Mouse (Mus musculus) regulatory T cell (primary cell): ENCODE data around the gene Gm19426.

ENCODE experiments used
- in situ Hi-C: fragments of 300-600 bp; cut with MboI, MseI; formaldehyde crosslinking; loops from one replicate; pipeline ENCODE4 v1.15.1; 2025; ENCODE audit warnings: high pct_unique_total_duplicates

The Gm19426 gene

DNA sequence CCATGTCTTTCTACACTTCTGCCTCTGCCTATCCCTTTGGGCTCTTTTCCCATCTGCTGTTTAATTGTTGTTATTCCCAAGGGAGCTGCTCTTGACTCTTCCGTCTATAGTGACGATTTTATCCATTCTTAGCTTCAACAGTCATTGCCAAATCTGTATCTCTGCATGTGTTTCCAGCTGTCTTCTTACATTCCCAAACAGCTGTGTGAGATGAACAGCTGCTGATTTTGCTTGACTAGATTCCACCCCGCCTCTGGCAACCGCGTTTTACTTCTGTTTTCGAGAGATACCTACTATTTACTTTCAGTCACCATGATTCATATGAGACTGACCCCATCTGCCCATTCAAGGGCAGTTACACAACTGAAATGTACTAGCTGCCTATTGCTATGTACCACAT, 6.7 kb upstream of the Gm19426 start:
- in situ Hi-C loops, result no loop called here

- in situ Hi-C loops, result no loop called here
Observed at GRCm38 (mm10) chr2:84744126-84744525, 671 bp upstream of the Gm19426 start.

- in situ Hi-C loops, result no loop called here
Observed at GRCm38 (mm10) chr2:84742451-84743283, 788 bp downstream of the Gm19426 start.

DNA sequence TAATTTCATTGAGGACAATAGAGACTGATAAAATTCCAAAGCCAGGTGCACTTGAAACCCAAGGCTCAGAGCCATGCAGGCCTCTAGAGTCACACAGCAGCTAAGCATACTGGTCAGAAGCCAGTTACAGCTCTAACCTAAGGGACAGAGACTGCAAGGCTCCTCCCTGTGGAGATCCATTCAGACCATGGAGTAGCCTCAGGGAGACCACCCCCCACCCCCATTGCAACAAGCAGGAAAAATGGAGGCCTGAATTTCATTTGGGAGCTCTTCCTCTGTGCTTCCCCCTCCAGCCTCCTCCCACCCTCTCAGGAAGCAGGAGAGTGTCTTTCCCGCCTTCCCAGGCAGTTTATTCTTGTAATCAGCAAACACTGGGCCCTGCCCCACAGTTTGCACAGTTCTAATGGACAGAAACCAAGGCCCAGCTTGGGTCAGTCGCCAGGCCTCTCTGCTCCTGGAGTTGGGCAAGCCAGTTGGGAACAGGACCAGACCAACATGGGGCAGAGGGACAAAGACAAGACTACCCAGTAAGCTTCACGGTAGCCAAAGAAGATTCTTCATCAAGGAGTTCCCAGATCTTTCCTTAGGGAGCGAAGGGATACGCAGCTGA, 1.5 kb downstream of the Gm19426 start:
- in situ Hi-C loops, result no loop called here

- in situ Hi-C loops, result no loop called here
Observed at GRCm38 (mm10) chr2:84740608-84741333, 2.7 kb downstream of the Gm19426 start.

DNA sequence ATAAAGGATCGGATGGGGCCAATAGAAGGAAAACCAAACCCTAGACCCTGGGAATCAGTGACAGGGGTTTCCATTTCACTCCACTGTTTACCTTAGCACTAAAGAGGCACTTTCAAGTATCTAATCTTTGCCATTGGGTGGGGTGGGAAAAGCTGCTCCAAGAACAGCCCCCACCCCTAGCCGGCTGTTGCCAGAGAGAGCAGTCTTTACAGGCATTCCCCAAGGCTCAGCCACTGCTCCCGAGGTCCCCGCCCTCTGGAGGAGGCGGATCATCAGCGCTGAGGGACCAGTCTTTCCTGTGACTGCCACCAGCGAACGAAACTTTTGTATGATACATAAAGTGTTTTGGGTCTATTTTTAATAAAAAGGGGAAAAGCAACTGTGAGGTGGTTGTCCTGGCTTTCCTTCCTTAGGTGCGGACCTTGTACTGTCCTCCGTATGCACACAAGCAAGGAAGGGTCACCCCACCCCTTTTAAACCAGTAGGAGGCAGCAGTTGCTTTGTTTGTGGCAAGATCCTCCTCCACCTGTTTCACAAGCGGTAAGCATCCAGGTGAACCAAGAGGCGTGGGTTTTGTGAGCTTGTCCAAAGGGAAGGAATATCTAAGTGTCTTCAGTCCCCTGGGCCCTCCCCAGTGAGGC, 5.1 kb downstream of the Gm19426 start:
- in situ Hi-C loops, result no loop called here

DNA sequence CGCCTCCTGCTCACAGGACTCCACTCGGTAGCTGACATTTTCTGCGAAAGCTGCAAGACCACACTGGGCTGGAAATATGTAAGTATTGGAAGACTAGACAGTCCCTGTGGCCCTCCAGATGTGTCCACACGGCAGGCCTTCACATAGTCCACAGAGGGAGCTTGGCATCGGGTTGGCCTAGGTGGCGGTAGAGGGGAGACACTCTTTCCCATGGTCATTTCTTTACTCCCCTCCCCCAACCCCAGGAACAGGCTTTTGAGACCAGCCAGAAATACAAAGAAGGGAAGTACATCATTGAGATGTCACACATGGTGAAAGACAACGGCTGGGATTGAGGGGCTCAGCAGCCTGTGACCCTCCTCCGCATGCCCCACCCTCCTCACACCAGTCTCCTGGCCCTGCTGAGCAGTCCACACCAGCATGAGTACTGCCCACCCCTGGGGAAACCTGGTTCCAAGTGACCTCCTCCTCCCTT, 6.0 kb downstream of the Gm19426 start:
- in situ Hi-C loops, result no loop called here

DNA sequence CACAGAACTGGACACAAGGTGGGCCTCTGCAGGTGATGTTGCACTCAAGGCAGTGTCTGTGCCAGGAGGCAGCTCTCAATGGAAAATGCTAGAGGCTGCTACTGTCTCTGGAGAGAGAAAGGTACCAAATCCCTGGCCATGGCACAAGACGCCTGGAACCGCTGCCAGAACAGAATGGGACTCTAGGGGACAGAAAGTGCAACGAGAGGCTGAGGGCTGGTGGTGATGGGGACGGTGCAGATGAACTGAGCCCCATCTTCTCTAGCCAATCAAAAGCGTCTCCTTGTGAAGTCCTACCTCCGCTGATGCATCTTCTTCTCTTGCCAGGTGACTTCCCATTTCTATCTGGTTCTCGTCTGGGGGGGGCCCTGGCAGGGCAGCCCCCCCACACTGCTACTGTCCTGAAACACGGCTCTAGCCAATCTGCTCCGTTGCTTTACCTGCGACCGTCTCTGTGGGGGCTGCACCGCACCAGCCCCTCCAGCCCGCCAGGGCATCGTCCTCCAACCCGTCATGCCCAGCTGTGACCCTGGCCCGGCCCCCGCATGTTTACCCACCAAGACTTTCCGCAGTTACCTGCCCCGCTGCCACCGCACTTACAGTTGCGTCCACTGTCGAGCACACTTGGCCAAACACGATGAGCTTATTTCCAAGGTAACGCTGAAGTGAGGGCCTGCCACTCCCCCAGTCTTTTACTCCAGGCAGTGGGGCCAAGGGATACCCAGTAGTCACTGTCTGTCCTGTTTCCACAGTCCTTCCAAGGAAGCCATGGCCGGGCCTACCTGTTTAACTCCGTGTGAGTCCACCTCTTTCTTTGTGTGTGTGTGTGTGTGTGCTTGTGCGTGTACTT, 6.9 kb downstream of the Gm19426 start:
- in situ Hi-C loops, result no loop called here

DNA sequence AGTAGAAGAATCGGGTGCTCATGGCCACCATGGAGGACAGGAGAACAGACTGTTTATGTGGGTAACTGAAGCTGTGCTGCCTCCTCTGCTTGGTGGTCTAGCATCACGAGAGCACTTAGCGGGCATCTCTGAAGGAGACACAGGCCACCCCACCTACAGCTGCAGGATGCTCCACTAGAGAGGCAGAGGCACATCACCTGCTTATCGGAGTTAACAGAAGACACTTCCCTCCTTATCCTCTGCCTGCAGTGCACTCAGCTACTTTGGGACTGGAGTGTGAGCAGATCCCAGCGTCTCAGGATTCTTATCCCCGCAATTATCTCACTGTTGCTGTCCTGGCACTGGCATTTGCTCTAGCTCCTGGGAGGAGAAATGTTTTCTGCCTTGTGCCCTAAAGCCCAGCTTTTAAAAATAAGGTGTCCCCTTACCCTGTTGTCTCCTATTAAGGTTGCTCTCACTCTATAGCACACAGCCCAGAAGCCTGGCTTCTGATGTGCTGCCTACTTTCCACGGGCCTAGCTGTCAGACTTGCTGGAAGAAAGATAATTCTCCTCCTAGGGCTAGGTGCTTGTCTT, 8.0 kb downstream of the Gm19426 start:
- in situ Hi-C loops, result no loop called here

DNA sequence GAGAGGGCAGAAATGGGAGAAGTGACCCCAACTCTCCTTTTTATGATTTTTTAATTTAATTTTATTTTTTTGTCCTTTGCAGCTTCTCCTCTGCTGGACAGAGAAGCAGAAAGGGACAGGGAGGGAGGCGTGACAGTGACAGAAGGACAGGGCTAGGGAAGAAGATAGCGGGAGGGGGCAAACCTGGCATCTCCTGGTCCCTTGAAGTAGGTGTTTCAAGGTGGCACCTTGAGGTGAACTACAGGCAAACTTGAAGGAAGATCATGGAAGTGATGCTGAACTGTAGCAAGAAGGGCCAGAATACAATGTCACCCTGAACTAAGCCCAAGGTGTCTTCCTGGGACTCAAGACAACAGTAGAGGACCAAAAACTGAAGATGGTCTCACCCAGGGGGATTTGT, 8.5 kb downstream of the Gm19426 start:
- in situ Hi-C loops, result no loop called here

- in situ Hi-C loops, result no loop called here
Observed at GRCm38 (mm10) chr2:84734351-84734864, 9.0 kb downstream of the Gm19426 start.

DNA sequence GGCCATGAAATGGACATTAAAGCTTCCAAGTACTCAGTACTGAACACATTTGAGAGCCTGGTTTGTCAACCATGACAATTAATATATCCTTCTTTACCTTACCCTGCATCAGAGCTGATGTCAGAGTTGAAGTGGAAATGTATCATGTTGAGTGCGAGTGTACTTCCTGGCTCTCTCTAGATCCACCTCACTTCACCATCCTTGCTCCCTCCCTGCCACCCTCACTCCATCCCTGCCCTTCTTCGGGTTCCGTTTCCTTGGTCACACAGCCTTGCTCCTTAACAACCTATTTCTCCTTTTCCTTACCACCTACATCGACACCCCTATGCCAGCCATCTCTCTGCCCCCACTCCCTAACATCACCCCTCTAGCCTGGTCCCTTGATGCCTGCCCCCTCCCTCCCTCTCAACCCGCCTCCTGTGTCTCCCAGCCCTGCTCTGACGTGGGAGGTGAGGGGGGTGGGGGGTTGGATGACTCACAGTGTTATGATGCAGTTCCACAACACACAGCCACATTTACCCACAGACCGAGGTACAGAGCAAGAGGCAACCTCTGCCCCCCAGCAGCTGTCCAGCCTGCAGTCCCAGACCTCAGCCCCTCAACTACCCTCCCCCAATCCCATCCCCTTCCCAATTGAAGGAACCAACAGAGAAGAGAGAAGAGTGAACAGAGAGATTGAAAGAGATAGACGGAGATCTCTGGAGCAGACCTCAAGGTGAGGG, 9.7 kb downstream of the Gm19426 start, which contains the start of gene Ypel4:
Gene Ypel4 (plus strand): TSS at position 480 of the 722 bp plus-strand sequence.
- in situ Hi-C loops, result no loop called here

- in situ Hi-C loops, result no loop called here
Observed at GRCm38 (mm10) chr2:84732394-84732793, 11.1 kb downstream of the Gm19426 start.

DNA sequence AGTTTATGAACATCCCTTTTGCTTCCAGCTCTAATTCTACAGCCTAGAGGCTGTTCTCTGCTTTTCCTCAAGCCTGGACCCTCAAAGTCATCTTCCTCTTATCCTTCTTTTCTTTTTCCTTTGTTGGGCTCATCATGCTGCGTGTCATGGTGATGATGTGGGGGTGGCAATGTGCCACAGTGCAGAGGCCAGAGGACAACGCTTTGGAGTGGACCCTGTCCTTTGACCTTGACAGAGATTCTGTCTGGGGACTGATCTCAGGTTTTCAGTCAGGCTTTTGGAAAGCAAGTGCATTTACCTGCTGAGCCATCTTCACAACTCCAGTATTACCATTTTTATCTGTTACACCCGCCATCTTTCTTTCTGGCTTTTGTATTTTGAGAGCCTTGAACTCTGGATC, 12.2 kb downstream of the Gm19426 start:
- in situ Hi-C loops, result no loop called here

GRCm38 (mm10) chr2:84728191-84728590, 15.3 kb downstream of the Gm19426 start:
- in situ Hi-C loops, result loop anchor here (5.0 kb wide), 1 partner anchor 314 kb away; no protein-coding TSS in a partner anchor

DNA sequence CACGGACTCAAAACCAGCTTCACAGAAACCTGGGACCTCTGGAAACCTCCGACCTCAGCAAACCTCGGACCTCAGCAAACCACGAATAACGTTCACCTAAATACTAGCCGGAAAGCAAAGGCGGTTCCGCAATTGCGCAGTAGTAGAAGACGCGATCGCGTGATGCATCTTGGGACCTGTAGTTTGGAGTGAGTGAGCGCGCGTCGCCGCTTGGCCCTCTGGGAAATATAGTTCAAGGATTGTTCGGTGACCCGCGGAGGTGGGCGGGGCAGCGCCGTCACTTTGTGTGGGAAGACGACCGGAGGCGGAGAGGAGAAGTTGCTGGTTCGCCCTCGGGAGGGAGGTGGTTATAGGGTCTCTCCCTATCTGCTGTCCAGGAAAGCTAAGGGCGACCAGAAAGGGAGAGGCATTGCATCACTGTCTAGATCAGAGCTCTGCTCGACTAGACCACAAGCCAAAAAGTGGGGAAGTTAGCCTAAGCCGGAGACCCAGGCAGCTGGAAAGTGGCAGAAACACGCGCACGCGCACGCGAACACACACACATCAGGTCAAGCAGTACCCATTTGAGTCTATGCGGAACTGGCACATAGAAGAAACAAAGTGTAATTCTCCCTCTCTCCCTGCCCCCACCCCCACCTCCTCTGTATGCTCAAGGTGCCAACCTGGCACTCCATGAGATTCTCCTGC, 16.1 kb downstream of the Gm19426 start, which contains the start of gene Clp1:
Gene Clp1 (minus strand): TSS at position 179 of the 687 bp plus-strand sequence.
- in situ Hi-C loops, result loop anchor here (5.0 kb wide), 1 partner anchor 315 kb away; no protein-coding TSS in a partner anchor

DNA sequence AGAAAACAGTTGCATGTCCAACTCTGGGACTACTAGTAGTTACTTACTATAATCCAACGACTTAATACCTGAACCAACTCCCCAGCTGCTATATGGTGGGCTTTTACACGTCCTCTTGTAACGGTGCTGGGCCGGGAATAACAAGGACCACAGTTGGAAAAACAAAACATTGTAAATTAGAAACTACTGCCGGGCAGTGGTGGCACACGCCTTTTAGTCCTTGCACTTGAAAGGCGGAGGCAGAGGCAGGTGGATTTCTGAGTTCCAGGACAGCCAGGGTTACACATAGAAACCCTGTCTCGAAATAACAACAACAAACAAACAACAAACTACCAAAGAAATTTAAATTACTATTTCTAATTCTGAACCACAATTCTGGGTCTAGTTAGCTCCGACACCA, 16.7 kb downstream of the Gm19426 start:
- in situ Hi-C loops, result loop anchor here (5.0 kb wide), 1 partner anchor 316 kb away; no protein-coding TSS in a partner anchor

GRCm38 (mm10) chr2:84725770-84726169, 17.7 kb downstream of the Gm19426 start:
- in situ Hi-C loops, result loop anchor here (5.0 kb wide), 1 partner anchor 317 kb away; no protein-coding TSS in a partner anchor

- in situ Hi-C loops, result no loop called here
Observed at GRCm38 (mm10) chr2:84723856-84724255, 19.6 kb downstream of the Gm19426 start.
